Mouse (Mus musculus) neural tube, embryonic 11.5 days (tissue): ENCODE measurements around the gene Cacng2. TPM values are rescaled to one million over a fixed set of nuclear protein-coding genes. Genes with fewer than 3 reads are reported as not detected.

ENCODE experiments used
- ATAC-seq: fragments of 200-750 bp; cut with Nextera tagmentation; 2 replicates; pipeline ENCODE4 v1.8.0; 2017; ENCODE audit warnings: moderate number of reproducible peaks, mild to moderate bottlenecking, moderate TSS enrichment, moderate library complexity; ENCODE audit not compliant: insufficient read depth, low FRiP score, low TSS enrichment
- DNase-seq: peaks from one replicate; pipeline ENCODE4 v3.0.0-alpha.2; 2015; ENCODE audit warnings: low spot score
- H3K27ac ChIP-seq: fragments of 300-500 bp; sonication (generic); 2 replicates; pipeline ENCODE4 v1.5.1; 2014; ENCODE audit warnings: low read depth, mild to moderate bottlenecking, low read length
- H3K27me3 ChIP-seq: fragments of 300-500 bp; sonication (generic); 2 replicates; pipeline ENCODE4 v1.6.1; 2014; ENCODE audit warnings: mild to moderate bottlenecking, low read length, mixed read lengths; ENCODE audit not compliant: control insufficient read depth, insufficient read depth
- H3K36me3 ChIP-seq: fragments of 300-500 bp; sonication (generic); 2 replicates; pipeline ENCODE4 v1.6.1; 2014; ENCODE audit warnings: mild to moderate bottlenecking, low read length, moderate library complexity, mixed read lengths; ENCODE audit not compliant: control insufficient read depth, insufficient read depth
- H3K4me1 ChIP-seq: fragments of 300-500 bp; sonication (generic); 2 replicates; pipeline ENCODE4 v1.6.1; 2014; ENCODE audit warnings: low read length, mixed read lengths; ENCODE audit not compliant: control insufficient read depth, insufficient read depth
- H3K4me2 ChIP-seq: fragments of 300-500 bp; sonication (generic); 2 replicates; pipeline ENCODE4 v1.6.1; 2014; ENCODE audit warnings: low read depth, mild to moderate bottlenecking, moderate library complexity
- H3K4me3 ChIP-seq: fragments of 300-500 bp; sonication (generic); 2 replicates; pipeline ENCODE4 v1.5.1; 2014; ENCODE audit warnings: low read depth, low read length
- H3K9ac ChIP-seq: fragments of 300-500 bp; sonication (generic); 2 replicates; pipeline ENCODE4 v1.6.1; 2014; ENCODE audit warnings: mild to moderate bottlenecking, low read length
- H3K9me3 ChIP-seq: fragments of 300-500 bp; sonication (generic); 2 replicates; pipeline ENCODE4 v1.6.1; 2016; ENCODE audit warnings: low read length; ENCODE audit not compliant: control insufficient read depth
- WGBS: fragments of 180-500 bp; shearing (Covaris S2); extraction: QIAGEN DNeasy Blood & Tissue Kit; methylation state at CpG from one replicate; pipeline ENCODE4 v1.1.7; 2014; 5-methylcytosine and 5-hydroxymethylcytosine counted together
- polyA plus RNA-seq: library from polyadenylated mRNA; unstranded; fragments of >200 nt; fragmentation: Nextera tagmentation; extraction: Ambion mirVana; gene quantifications from 2 replicates; pipeline ENCODE4 v1.2.1, GENCODE M21; 2014

Gene Cacng2
- polyA plus RNA-seq, 1 experiment from 2014 or later, result 1.7 TPM

DNA sequence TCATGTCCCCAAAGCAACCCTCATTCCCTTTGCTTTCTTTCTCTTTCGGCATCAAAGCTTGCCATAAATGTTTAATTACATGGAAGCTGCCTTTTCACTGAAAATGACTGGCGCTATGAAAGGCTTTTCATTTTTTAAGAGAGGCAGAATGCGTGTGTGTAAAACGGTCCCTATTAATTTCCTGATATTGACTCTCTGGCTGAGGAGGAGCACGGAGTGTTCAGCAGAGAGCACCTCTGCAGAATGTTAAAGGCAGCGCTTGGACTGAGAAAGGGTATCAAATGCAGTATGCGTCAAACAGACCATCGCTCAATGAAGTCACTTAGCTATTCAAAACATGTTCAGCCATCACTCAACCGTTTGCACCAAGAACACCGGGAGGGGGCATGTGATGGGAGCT is 2.9 kb downstream of the Cacng2 start:
- Histone ChIP-seq H3K27me3 (peaks cover 7% of the 10 kb centered on the region; the same call in 1 of the 2 replicates), H3K4me1 (0 out of 2 replicates have a peak, but pooled peaks cover 2% of the 10 kb centered on the region), H3K4me2 (peak overlapping the region; percentile 11; the same call in 1 of the 2 replicates), H3K9ac (no peak overlapping the region), H3K4me3 (no peak overlapping the region), H3K36me3 (no peaks in the 10 kb centered on the region), H3K27ac (no peak overlapping the region), H3K9me3 (no peaks in the 10 kb centered on the region)
- 72% methylated on average over 10 of the region's 10 CpGs for WGBS
- DNase-seq, result no peak
- no peak for ATAC-seq

DNA sequence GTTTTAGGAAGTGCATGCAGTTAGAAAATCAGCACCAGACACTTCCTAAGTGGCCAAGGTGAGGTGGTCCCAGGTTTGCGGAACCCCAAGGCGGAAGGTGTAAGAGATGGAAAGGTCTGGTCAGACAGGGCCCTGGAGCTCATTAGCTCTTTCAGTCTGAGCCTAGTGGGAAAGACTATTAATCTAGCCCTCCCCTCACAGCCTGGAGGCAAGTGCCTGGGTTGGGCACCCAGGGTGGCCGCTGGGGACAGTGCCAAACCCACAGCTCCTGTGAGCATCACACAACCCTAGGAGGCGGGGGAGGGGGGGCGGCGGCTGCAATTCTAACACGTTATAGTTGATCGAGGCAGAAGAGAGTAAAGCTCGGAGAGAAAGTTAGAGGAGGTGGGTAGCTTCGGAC is 3.6 kb downstream of the Cacng2 start:
- no peaks in the 10 kb centered on the region for H3K9me3 ChIP-seq
- DNase-seq (no peak), ATAC-seq (no peak)
- no peak overlapping the region for H3K27ac ChIP-seq
- H3K4me2 ChIP-seq, result no peak overlapping the region
- no peak overlapping the region for H3K9ac ChIP-seq
- H3K36me3 ChIP-seq, result no peaks in the 10 kb centered on the region
- H3K27me3 ChIP-seq, result peaks cover 7% of the 10 kb centered on the region; the same call in 1 of the 2 replicates
- H3K4me3 ChIP-seq, result no peak overlapping the region
- H3K4me1 ChIP-seq, result 0 out of 2 replicates have a peak, but pooled peaks cover 2% of the 10 kb centered on the region
- WGBS, result 68% methylated on average over 10 of the region's 10 CpGs

DNA sequence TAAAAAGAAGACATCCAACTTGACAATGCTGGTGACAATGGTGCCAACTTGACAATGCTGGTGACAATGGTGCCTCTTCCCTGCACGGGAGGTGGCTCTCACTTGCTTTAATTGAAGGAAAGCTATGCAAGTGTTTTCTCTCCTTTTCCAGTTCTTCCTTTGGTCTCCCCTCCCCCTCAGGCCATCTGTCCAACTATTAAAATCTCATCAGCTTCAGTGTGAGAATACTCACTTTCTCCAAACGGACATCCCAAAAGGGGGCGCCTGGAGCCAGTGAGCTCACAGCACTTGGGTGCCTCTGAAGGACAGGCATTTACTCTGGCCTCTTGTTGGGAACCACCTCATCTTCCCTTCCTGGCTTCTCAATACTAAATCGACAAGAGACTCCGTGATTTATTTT is 20.3 kb downstream of the Cacng2 start:
- Histone ChIP-seq H3K36me3 (no peaks in the 10 kb centered on the region), H3K27me3 (no peaks in the 10 kb centered on the region), H3K4me1 (no peaks in the 10 kb centered on the region), H3K4me3 (no peak overlapping the region), H3K9ac (no peak overlapping the region), H3K4me2 (no peak overlapping the region), H3K9me3 (no peaks in the 10 kb centered on the region), H3K27ac (no peak overlapping the region)
- 42% methylated on average over 5 of the region's 5 CpGs for whole genome bisulfite sequencing
- no peak for ATAC-seq
- DNase-seq, result no peak

DNA sequence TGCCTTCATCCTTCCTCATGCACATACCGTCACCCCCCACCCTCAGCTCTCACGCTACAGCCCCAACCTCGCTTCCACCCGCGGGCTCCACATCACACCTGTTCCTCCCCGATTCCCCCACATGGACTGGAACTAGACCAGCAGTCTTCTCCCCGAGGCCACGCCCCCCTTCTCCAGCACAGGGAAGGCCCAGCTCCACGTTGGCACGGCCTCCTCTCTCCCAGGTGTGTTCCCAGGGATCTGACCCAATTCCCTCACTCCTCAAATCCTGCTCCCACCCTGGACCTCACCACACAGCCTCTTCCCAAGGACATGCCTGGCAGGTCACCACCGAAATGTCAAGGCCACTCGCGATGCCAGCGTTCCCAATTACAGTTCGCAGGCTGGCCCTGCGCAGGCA is 23.8 kb downstream of the Cacng2 start:
- Histone ChIP-seq H3K9me3 (no peaks in the 10 kb centered on the region), H3K36me3 (no peaks in the 10 kb centered on the region), H3K4me3 (no peak overlapping the region), H3K27me3 (no peaks in the 10 kb centered on the region), H3K4me1 (no peaks in the 10 kb centered on the region), H3K4me2 (no peak overlapping the region), H3K9ac (no peak overlapping the region), H3K27ac (no peak overlapping the region)
- ATAC-seq, result no peak
- no peak for DNase-seq
- WGBS, result 87% methylated on average over 16 of the region's 16 CpGs

DNA sequence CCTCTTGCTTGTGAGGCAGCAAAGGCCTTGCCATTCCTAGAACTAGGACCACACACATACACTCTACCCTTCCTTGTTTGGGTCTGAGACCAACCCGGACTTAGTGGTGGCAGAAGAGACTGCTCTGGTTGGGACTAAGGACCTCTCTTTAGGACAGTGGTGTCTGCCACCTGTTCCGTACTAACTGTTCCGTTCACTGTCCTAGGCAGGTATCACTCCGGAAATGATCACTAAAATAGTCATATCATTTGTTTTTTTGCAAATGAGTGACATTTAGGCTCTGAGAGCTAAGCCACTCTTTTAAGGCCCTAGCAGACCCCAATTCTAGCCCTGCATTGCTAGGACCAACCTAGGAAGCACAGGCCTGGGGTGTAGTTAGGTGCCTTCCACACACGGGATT is 26.2 kb downstream of the Cacng2 start:
- H3K4me1 ChIP-seq, result no peaks in the 10 kb centered on the region
- no peak for ATAC-seq
- 81% methylated on average over 5 of the region's 5 CpGs for WGBS

DNA sequence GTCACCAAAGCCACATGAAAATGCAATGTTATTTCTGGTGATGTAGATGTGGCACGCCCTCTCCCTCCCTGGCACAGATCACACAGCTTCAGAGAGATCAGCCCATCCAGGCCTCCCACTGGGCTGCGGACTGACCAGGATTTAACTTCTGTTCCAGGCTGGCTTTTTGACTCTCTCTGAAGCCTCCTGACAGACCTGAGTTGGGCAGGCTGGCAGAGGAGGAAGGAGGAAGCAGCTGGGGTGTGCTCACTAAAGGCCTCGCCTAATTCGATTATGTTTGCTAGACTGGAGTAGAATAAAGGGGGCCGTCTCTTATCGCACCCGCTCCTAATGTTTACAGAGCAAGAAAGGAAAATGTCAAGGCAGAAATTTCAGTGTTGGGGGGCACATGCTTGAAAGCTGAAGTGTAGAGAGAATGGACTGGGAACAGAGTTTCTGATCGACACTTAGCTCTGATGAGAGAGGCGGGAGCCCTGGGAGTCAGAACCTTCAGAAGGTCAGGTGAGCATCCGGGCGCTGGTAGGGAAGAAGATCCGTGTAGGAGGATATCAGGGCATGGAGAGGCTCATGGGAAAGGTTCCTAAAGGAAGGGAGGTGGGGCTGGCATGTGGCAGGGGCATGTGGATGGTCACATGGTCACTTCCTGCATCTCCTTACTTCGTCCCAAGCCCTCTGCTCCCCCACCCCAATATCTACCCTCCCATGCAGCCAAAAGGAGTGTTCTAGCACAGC is 36.8 kb downstream of the Cacng2 start:
- H3K9ac ChIP-seq, result no peak overlapping the region
- peaks cover 3% of the 10 kb centered on the region for H3K4me1 ChIP-seq
- H3K9me3 ChIP-seq, result no peaks in the 10 kb centered on the region
- no peak overlapping the region for H3K4me3 ChIP-seq
- H3K27ac ChIP-seq, result no peak overlapping the region
- no peaks in the 10 kb centered on the region for H3K36me3 ChIP-seq
- H3K27me3 ChIP-seq, result no peaks in the 10 kb centered on the region
- DNase-seq, result peak; percentile 49
- peak; percentile 58; the same call in 1 of the 2 replicates for ATAC-seq
- 51% methylated on average over 13 of the region's 13 CpGs for WGBS
- no peak overlapping the region for H3K4me2 ChIP-seq

More for the DNA sequence above, 26.2 kb downstream of the Cacng2 start:
- Histone ChIP-seq H3K4me3 (no peak overlapping the region), H3K4me2 (no peak overlapping the region), H3K27ac (no peak overlapping the region), H3K27me3 (no peaks in the 10 kb centered on the region), H3K9ac (no peak overlapping the region), H3K36me3 (no peaks in the 10 kb centered on the region), H3K9me3 (no peaks in the 10 kb centered on the region)
- DNase-seq, result no peak

DNA sequence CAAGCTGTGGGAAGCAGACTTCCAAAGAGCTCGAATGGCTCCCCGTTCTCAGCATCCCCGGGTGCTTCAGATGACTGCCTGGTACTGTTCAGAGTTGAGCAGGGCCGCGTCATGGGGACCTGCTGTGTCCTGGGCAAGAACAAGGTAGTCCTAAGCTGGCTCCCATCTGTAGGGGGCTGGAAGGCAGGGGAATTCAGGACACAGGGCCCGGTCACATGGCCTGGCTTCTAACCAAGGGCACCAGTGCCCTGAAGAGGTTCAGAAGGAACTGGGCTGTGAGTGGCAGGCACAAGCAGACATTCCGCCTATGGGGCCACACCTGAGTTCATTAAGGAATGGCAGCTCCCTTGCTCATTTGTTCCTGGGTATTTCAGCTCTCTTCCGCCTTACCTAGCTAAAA is 37.7 kb downstream of the Cacng2 start:
- no peaks in the 10 kb centered on the region for H3K27me3 ChIP-seq
- no peaks in the 10 kb centered on the region for H3K9me3 ChIP-seq
- 58% methylated on average over 8 of the region's 8 CpGs for WGBS
- ATAC-seq (no peak), DNase-seq (no peak)
- peaks cover 3% of the 10 kb centered on the region for H3K4me1 ChIP-seq
- H3K27ac ChIP-seq, result no peak overlapping the region
- no peak overlapping the region for H3K4me3 ChIP-seq
- no peak overlapping the region for H3K4me2 ChIP-seq
- no peak overlapping the region for H3K9ac ChIP-seq
- no peaks in the 10 kb centered on the region for H3K36me3 ChIP-seq

DNA sequence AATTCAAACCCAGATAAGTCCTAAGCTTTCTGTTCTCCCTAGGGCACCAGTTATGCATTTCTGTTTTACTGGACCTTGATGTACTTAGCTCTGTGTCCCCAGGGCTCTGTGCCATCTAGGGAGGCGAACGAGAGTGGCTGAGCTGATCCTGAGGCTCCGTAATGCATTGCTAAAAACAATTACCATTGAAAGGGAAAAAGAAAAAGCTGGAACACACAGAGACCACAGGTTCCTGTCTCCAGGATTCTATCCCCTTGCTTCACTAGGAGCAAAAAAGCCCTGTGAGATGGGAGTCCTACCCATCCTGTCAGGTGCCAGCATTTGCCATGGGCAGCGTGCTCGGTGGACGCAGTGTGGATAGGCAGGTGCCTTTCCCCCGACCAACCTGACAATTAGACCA is 38.4 kb downstream of the Cacng2 start:
- Histone ChIP-seq H3K9me3 (no peaks in the 10 kb centered on the region), H3K4me3 (no peak overlapping the region), H3K9ac (no peak overlapping the region), H3K4me2 (no peak overlapping the region), H3K4me1 (peaks cover 3% of the 10 kb centered on the region), H3K36me3 (no peaks in the 10 kb centered on the region), H3K27ac (no peak overlapping the region), H3K27me3 (no peaks in the 10 kb centered on the region)
- ATAC-seq, result no peak
- 89% methylated on average over 7 of the region's 7 CpGs for WGBS
- DNase-seq, result no peak

DNA sequence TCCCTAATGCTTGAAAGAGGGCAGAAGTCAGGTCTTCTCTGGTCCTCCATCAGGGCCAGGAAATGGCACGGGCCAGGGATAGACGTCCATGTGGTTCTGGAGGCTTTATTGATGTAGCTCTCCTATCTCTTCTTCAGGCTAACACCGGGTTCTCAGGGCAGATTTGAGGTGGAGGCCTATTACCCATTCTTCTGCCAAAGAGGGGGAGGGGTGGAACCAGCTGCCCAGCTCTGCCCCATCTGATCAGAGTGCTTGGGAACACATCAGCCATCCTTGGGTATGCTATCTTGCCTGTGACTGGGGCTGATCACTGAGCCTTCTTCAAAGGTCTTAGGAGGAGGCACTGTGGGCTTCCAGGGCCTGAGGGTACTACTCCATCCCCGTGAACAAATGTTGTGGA is 39.5 kb downstream of the Cacng2 start:
- no peak overlapping the region for H3K9ac ChIP-seq
- no peak for ATAC-seq
- no peaks in the 10 kb centered on the region for H3K36me3 ChIP-seq
- no peaks in the 10 kb centered on the region for H3K9me3 ChIP-seq
- 78% methylated on average over 4 of the region's 4 CpGs for WGBS
- H3K27ac ChIP-seq, result no peak overlapping the region
- H3K4me3 ChIP-seq, result no peak overlapping the region
- DNase-seq, result no peak
- peaks cover 3% of the 10 kb centered on the region for H3K4me1 ChIP-seq
- no peak overlapping the region for H3K4me2 ChIP-seq
- no peaks in the 10 kb centered on the region for H3K27me3 ChIP-seq
